Mouse (Mus musculus) heart, embryonic 15.5 days (tissue): ENCODE measurements around the gene Hcls1. TPM values are rescaled to one million over a fixed set of nuclear protein-coding genes. Genes with fewer than 3 reads are reported as not detected.

ENCODE experiments used
- ATAC-seq: fragments of 200-750 bp; cut with Nextera tagmentation; replicated peaks from 2 replicates; pipeline ENCODE4 v1.8.0; 2017; ENCODE audit warnings: low read depth, moderate TSS enrichment; ENCODE audit not compliant: insufficient number of reproducible peaks, insufficient read depth, low FRiP score
- H3K27ac ChIP-seq: fragments of 300-500 bp; sonication (generic); 2 replicates; pipeline ENCODE4 v1.5.1; 2015; ENCODE audit warnings: mild to moderate bottlenecking, inconsistent platforms
- H3K27me3 ChIP-seq: fragments of 300-500 bp; sonication (generic); 2 replicates; pipeline ENCODE4 v1.6.1; 2015; ENCODE audit warnings: inconsistent platforms
- H3K36me3 ChIP-seq: fragments of 300-500 bp; sonication (generic); 2 replicates; pipeline ENCODE4 v1.6.1; 2015; ENCODE audit warnings: mild to moderate bottlenecking, inconsistent platforms
- H3K4me1 ChIP-seq: fragments of 300-500 bp; sonication (generic); replicated peaks from 2 replicates; pipeline ENCODE4 v1.6.1; 2015; ENCODE audit warnings: inconsistent platforms
- H3K4me2 ChIP-seq: fragments of 300-500 bp; sonication (generic); 2 replicates; pipeline ENCODE4 v1.6.1; 2015; ENCODE audit warnings: inconsistent platforms, mild to moderate bottlenecking, moderate library complexity
- H3K4me3 ChIP-seq: fragments of 300-500 bp; sonication (generic); 2 replicates; pipeline ENCODE4 v1.5.1; 2015; ENCODE audit warnings: mild to moderate bottlenecking, inconsistent platforms
- H3K9ac ChIP-seq: fragments of 300-500 bp; sonication (generic); 2 replicates; pipeline ENCODE4 v1.6.1; 2015; ENCODE audit warnings: mild to moderate bottlenecking, inconsistent platforms
- H3K9me3 ChIP-seq: fragments of 300-500 bp; sonication (generic); replicated peaks from 2 replicates; pipeline ENCODE4 v1.6.1; 2016; ENCODE audit warnings: inconsistent platforms
- WGBS: fragments of 180-500 bp; shearing (Covaris S2); methylation state at CpG from one replicate; pipeline ENCODE4 v1.1.7; 2015; ENCODE audit warnings: mixed read lengths; 5-methylcytosine and 5-hydroxymethylcytosine counted together
- polyA plus RNA-seq: library from polyadenylated mRNA; unstranded; fragments of >200 nt; fragmentation: Nextera tagmentation; extraction: Ambion mirVana; gene quantifications from 2 replicates; pipeline ENCODE4 v1.2.1, GENCODE M21; 2015

Gene Hcls1
- polyA plus RNA-seq, 1 experiment from 2014 or later = 4.7 TPM

DNA sequence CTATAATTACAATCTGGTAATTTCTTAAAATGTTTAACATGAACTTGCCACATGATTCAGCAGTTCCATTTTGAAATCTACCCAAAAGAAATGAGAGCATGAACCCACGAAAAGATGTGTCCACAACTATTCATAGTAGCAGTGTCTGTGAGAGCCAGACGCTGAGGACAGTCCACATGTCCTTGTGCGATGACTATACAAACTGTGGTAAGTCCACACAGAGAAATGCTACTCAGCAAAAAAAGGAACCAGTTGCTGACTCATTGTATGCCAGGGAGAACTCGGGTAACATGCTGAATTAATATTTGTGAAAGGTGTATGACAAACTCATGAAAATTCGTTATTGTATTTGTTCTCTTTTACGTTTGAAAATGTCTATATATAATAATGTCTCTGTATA is 62.9 kb downstream of the Hcls1 start:
- Histone ChIP-seq H3K4me3 (no peak overlapping the region), H3K27me3 (no peaks in the 10 kb centered on the region), H3K36me3 (no peaks in the 10 kb centered on the region), H3K9me3 (no peaks in the 10 kb centered on the region), H3K4me1 (no peaks in the 10 kb centered on the region), H3K9ac (no peak overlapping the region), H3K27ac (no peak overlapping the region), H3K4me2 (no peak overlapping the region)
- ATAC-seq = no peak
- 72% methylated on average over 6 of the region's 6 CpGs for WGBS

DNA sequence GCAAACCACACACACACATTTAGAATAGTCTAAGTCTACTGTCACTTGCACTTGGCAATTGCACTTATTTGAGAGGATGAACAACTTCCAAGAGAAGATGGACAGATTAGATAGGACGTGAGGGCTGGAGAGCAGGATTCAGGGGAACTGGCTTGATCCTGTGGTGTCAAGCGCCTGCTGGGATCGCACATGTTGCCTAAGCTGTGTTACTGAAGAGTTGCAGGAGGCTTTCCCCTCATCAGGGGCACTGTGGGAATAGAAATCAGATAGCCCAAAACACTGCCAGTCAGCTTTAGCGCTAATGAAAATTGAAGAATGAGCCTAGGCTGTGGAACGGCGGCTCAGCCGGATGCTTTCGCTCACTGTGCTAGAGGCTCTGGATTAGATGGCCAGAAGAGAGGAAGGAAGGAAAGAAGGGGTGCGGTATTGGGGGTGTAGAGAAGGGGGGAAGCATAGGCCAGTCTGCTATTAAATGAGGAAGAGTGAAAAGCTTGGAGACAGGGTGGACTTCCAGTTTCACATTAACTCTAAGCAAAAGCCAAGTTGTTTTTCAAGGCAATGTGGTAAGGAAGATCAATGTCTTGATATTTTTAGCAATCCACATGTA is 64.7 kb downstream of the Hcls1 start:
- Histone ChIP-seq H3K4me3 (no peak overlapping the region), H3K36me3 (no peaks in the 10 kb centered on the region), H3K27ac (no peak overlapping the region), H3K27me3 (no peaks in the 10 kb centered on the region), H3K4me2 (no peak overlapping the region), H3K9ac (no peak overlapping the region), H3K9me3 (no peaks in the 10 kb centered on the region), H3K4me1 (no peaks in the 10 kb centered on the region)
- 54% methylated on average over 9 of the region's 9 CpGs for WGBS
- no peak for ATAC-seq

- WGBS = 60% methylated on average over 6 of the region's 6 CpGs
- Histone ChIP-seq H3K9me3 (no peaks in the 10 kb centered on the region), H3K4me2 (no peak overlapping the region), H3K27me3 (no peaks in the 10 kb centered on the region), H3K36me3 (no peaks in the 10 kb centered on the region), H3K4me3 (no peak overlapping the region), H3K27ac (no peak overlapping the region), H3K9ac (no peak overlapping the region), H3K4me1 (peaks cover 17% of the 10 kb centered on the region)
- no peak for ATAC-seq
Observed at GRCm38 (mm10) chr16:37009262-37009661, 74.5 kb downstream of the Hcls1 start.

- H3K4me2 ChIP-seq = peak overlapping the region; percentile 89
Observed at GRCm38 (mm10) chr16:37010370-37010769, 75.6 kb downstream of the Hcls1 start.

GRCm38 (mm10) chr16:37011061-37011921 is 76.5 kb downstream of the Hcls1 start, which contains the start of gene Polq:
Gene Polq, plus strand, starts transcription at chr16:37011786.
- Histone ChIP-seq H3K4me1 (peaks cover 17% of the 10 kb centered on the region), H3K4me2 (peak within 1 kb of the TSS; percentile 89), H3K36me3 (no peaks in the 10 kb centered on the region; the same call in 1 of the 2 replicates), H3K9ac (peak within 1 kb of the TSS; percentile 67), H3K4me3 (peak within 1 kb of the TSS; percentile 82), H3K27ac (peak within 1 kb of the TSS; percentile 73), H3K9me3 (no peaks in the 10 kb centered on the region), H3K27me3 (no peaks in the 10 kb centered on the region)
- WGBS = 2% methylated on average over 30 of the region's 30 CpGs
- peak; percentile 96 for ATAC-seq

More at GRCm38 (mm10) chr16:37010370-37010769, 75.6 kb downstream of the Hcls1 start:
- Histone ChIP-seq H3K4me1 (peaks cover 17% of the 10 kb centered on the region), H3K27ac (peak overlapping the region; percentile 73), H3K9ac (no peak overlapping the region), H3K27me3 (no peaks in the 10 kb centered on the region), H3K36me3 (no peaks in the 10 kb centered on the region; the same call in 1 of the 2 replicates), H3K4me3 (no peak overlapping the region), H3K9me3 (no peaks in the 10 kb centered on the region)
- ATAC-seq = no peak
- 46% methylated on average over 4 of the region's 4 CpGs for WGBS

DNA sequence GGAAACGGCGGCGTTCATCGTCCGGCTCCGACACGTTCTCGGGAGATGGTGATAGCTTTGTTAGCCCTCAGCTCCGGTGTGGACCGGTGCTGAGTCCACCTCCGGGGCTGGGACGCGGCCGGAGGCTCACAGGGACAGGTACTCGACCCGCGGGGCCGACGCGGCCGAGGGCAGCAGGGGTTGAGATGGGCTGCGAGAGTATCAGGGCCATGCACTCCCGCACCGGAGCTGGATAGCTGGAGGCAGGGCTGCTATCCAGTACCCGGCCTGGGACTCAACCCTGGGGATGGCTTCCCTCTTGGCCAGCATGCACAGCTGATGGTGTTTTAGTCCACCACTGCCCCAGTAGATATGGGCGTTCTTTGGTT is 77.1 kb downstream of the Hcls1 start:
- Histone ChIP-seq H3K9ac (peak overlapping the region; percentile 67), H3K27me3 (no peaks in the 10 kb centered on the region), H3K4me1 (peaks cover 17% of the 10 kb centered on the region), H3K4me3 (peak overlapping the region; percentile 82), H3K9me3 (no peaks in the 10 kb centered on the region), H3K27ac (no peak overlapping the region), H3K36me3 (no peaks in the 10 kb centered on the region; the same call in 1 of the 2 replicates), H3K4me2 (peak overlapping the region; percentile 89)
- peak; percentile 21; the same call in 1 of the 2 replicates for ATAC-seq
- under 1% methylated on average over 26 of the region's 26 CpGs for WGBS

DNA sequence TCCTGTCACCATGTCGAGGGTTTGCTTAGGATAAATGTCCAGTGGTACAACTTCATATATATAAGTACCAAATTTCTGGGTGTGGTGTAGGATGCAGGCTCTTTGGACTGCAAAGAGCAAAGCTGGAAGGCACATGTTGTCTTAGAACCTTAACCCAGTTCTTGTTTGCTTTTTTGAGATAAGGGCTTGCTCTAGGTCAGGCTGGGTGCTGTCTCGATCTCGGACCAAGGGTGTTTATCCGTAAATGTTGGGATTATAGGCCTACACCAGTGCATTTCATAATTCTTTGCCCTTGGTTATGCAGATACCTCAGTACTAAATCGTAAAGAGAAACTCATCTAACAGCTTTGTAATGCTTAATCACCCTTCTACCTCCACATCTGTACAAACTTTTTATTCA is 77.6 kb downstream of the Hcls1 start:
- Histone ChIP-seq H3K4me2 (peak overlapping the region; percentile 89), H3K9ac (peak overlapping the region; percentile 67), H3K27ac (no peak overlapping the region), H3K27me3 (no peaks in the 10 kb centered on the region), H3K36me3 (no peaks in the 10 kb centered on the region; the same call in 1 of the 2 replicates), H3K4me3 (peak overlapping the region; percentile 82), H3K9me3 (no peaks in the 10 kb centered on the region), H3K4me1 (peaks cover 17% of the 10 kb centered on the region)
- 48% methylated on average over 5 of the region's 5 CpGs for WGBS
- no peak for ATAC-seq

Other genes with a start within 250 kb of the Hcls1 start
- gene Ildr1, start 241.0 kb upstream of the Hcls1 start, polyA plus RNA-seq = 0.34 and 0.99 TPM in 2 replicates
- gene Slc15a2, start 150.0 kb upstream of the Hcls1 start, polyA plus RNA-seq = 2.2 and 4.3 TPM in 2 replicates
- 21.2 and 23.6 TPM in 2 replicates for gene Iqcb1, start 106.6 kb upstream of the Hcls1 start, polyA plus RNA-seq
- gene Eaf2, start 60.0 kb upstream of the Hcls1 start, polyA plus RNA-seq = 0.47 and 0.94 TPM in 2 replicates
- 56.2 and 57.7 TPM in 2 replicates for gene Golgb1, start 59.8 kb upstream of the Hcls1 start, polyA plus RNA-seq
- 11.4 and 13.8 TPM in 2 replicates for gene Fbxo40, start 55.5 kb downstream of the Hcls1 start, polyA plus RNA-seq
- gene Polq, start 76.8 kb downstream of the Hcls1 start, polyA plus RNA-seq = 3.4 and 4.8 TPM in 2 replicates